Mouse (Mus musculus) myocyte (in vitro differentiated cells): ENCODE results near the gene Tshz3.

Source experiments
- MAX ChIP-seq: IDR thresholded peaks from one replicate; pipeline ENCODE4 v1.6.1; 2011; ENCODE audit warnings: low read depth, mild to moderate bottlenecking, control low read depth
- MYOG ChIP-seq, 3 experiments: IDR thresholded peaks; one replicate each; pipeline ENCODE4 v1.6.1; 2011; ENCODE audit warnings: control low read depth in 2 of 3, low read depth in 2 of 3, mild to moderate bottlenecking in 2 of 3; ENCODE audit not compliant: insufficient read length in 2 of 3, control insufficient read depth in 1 of 3, insufficient read depth in 1 of 3
- SRF ChIP-seq: IDR thresholded peaks from one replicate; pipeline ENCODE4 v1.6.1; 2011; ENCODE audit warnings: low read depth; ENCODE audit not compliant: control insufficient read depth, insufficient read length

- TF ChIP-seq SRF (no peak), MAX (no peak), MYOG (IDR thresholded peaks at IDR 0.05; ENCODE audit: control insufficient read depth in 1 of 3, insufficient read depth in 1 of 3, insufficient read length in 2 of 3, low read depth in 2 of 3) (no peak)
Measured at GRCm38 (mm10) chr7:36778456-36778855, 80.5 kb downstream of the Tshz3 start.
